Mouse (Mus musculus): ENCODE data around the gene 5730596B20Rik. TPM values are rescaled to one million over a fixed set of nuclear protein-coding genes. Genes with fewer than 3 reads are reported as not detected.

The 5730596B20Rik gene
- polyA plus RNA-seq, 2 experiments from 2014 or later = not detected

GRCm38 (mm10) chr6:52176391-52176790 is 907 bp upstream of the 5730596B20Rik start:
- ATAC-seq = no peak

- no peak for ATAC-seq
Measured at GRCm38 (mm10) chr6:52177806-52178205, 508 bp downstream of the 5730596B20Rik start.

GRCm38 (mm10) chr6:52178918-52179665 is 1.8 kb downstream of the 5730596B20Rik start:
- ATAC-seq = no peak

GRCm38 (mm10) chr6:52179690-52180089 is 2.4 kb downstream of the 5730596B20Rik start:
- ATAC-seq = no peak

- no peak for ATAC-seq
Measured at GRCm38 (mm10) chr6:52180213-52180710, 3.0 kb downstream of the 5730596B20Rik start.

GRCm38 (mm10) chr6:52180726-52181125 is 3.4 kb downstream of the 5730596B20Rik start:
- ATAC-seq = no peak

GRCm38 (mm10) chr6:52182030-52182429 is 4.7 kb downstream of the 5730596B20Rik start:
- no peak for ATAC-seq

- no peak for ATAC-seq
Measured at GRCm38 (mm10) chr6:52182793-52183192, 5.5 kb downstream of the 5730596B20Rik start.

- no peak for ATAC-seq
Measured at GRCm38 (mm10) chr6:52183311-52184080, 6.2 kb downstream of the 5730596B20Rik start.

- ATAC-seq = no peak
Measured at GRCm38 (mm10) chr6:52184668-52185067, 7.4 kb downstream of the 5730596B20Rik start.

- no peak for ATAC-seq
Measured at GRCm38 (mm10) chr6:52185222-52185621, 7.9 kb downstream of the 5730596B20Rik start.

- no peak for ATAC-seq
Measured at GRCm38 (mm10) chr6:52185834-52186233, 8.5 kb downstream of the 5730596B20Rik start.

- no peak for ATAC-seq
Measured at GRCm38 (mm10) chr6:52186500-52186899, 9.2 kb downstream of the 5730596B20Rik start.

- no peak for ATAC-seq
Measured at GRCm38 (mm10) chr6:52189172-52189591, 11.9 kb downstream of the 5730596B20Rik start.

- ATAC-seq = no peak
Measured at GRCm38 (mm10) chr6:52189909-52190308, 12.6 kb downstream of the 5730596B20Rik start.

GRCm38 (mm10) chr6:52190410-52190809 is 13.1 kb downstream of the 5730596B20Rik start:
- no peak for ATAC-seq

- no peak for ATAC-seq
Measured at GRCm38 (mm10) chr6:52190906-52191810, 13.9 kb downstream of the 5730596B20Rik start, which contains the start of gene Hoxa4. Hoxa4 (minus strand) TSS chr6:52191753.

- peak; percentile 94 for ATAC-seq
Measured at GRCm38 (mm10) chr6:52191860-52192550, 14.7 kb downstream of the 5730596B20Rik start.

GRCm38 (mm10) chr6:52194690-52195089 is 17.4 kb downstream of the 5730596B20Rik start:
- ATAC-seq = no peak

- no peak for ATAC-seq
Measured at GRCm38 (mm10) chr6:52196811-52197210, 19.5 kb downstream of the 5730596B20Rik start.

GRCm38 (mm10) chr6:52197271-52197670 is 20.0 kb downstream of the 5730596B20Rik start:
- no peak for ATAC-seq
